Mouse (Mus musculus) heart, embryonic 14.5 days (tissue): Measurements from ENCODE around the gene BC049715. TPM values are rescaled to one million over a fixed set of nuclear protein-coding genes. Genes with fewer than 3 reads are reported as not detected.

Experiments used
- ATAC-seq: fragments of 200-750 bp; cut with Nextera tagmentation; 2 replicates; pipeline ENCODE4 v1.8.0; 2017; ENCODE audit warnings: low read depth, moderate TSS enrichment; ENCODE audit not compliant: insufficient number of reproducible peaks, insufficient read depth, low FRiP score
- H3K27ac ChIP-seq, 2 experiments: fragments of 200-500 bp in 1 of 2; fragments of 300-500 bp in 1 of 2; sonication (generic) in 1 of 2; replicated peaks in 1 of 2; 2 replicates each; pipeline ENCODE4 v1.5.1; 2012 to 2014; ENCODE audit warnings: low read depth in 2 of 2, low read length in 2 of 2, control low read depth in 1 of 2, mild to moderate bottlenecking in 1 of 2, mixed read lengths in 1 of 2; ENCODE audit not compliant: control insufficient read depth in 1 of 2, insufficient read depth in 1 of 2
- H3K27me3 ChIP-seq: fragments of 300-500 bp; sonication (generic); 2 replicates; pipeline ENCODE4 v1.6.1; 2014; ENCODE audit warnings: mild to moderate bottlenecking, low read length, control low read depth; ENCODE audit not compliant: control insufficient read depth, insufficient read depth
- H3K36me3 ChIP-seq: fragments of 300-500 bp; sonication (generic); 2 replicates; pipeline ENCODE4 v1.6.1; 2014; ENCODE audit warnings: mild to moderate bottlenecking, control low read depth, low read length, mixed read lengths; ENCODE audit not compliant: control insufficient read depth, insufficient read depth
- H3K4me1 ChIP-seq, 2 experiments: fragments of 200-500 bp in 1 of 2; fragments of 300-500 bp in 1 of 2; sonication (generic) in 1 of 2; 2 replicates each; pipeline ENCODE4 v1.6.1; 2012 to 2014; ENCODE audit warnings: low read length in 2 of 2, control low read depth in 1 of 2, mixed read lengths in 1 of 2; ENCODE audit not compliant: control insufficient read depth in 2 of 2, insufficient read depth in 2 of 2
- H3K4me2 ChIP-seq: fragments of 300-500 bp; sonication (generic); 2 replicates; pipeline ENCODE4 v1.6.1; 2014; ENCODE audit warnings: mild to moderate bottlenecking, low read length
- H3K4me3 ChIP-seq, 2 experiments: fragments of 200-500 bp in 1 of 2; fragments of 300-500 bp in 1 of 2; sonication (generic) in 1 of 2; 2 replicates each; pipeline ENCODE4 v1.5.1; 2012 to 2014; ENCODE audit warnings: low read length in 2 of 2, mild to moderate bottlenecking in 2 of 2, control low read depth in 1 of 2, low read depth in 1 of 2, moderate library complexity in 1 of 2; ENCODE audit not compliant: control insufficient read depth in 1 of 2, insufficient read depth in 1 of 2
- H3K9ac ChIP-seq: fragments of 300-500 bp; sonication (generic); 2 replicates; pipeline ENCODE4 v1.6.1; 2014; ENCODE audit warnings: mild to moderate bottlenecking, low read length
- H3K9me3 ChIP-seq: fragments of 300-500 bp; sonication (generic); 2 replicates; pipeline ENCODE4 v1.6.1; 2016; ENCODE audit warnings: low read length, control low read depth; ENCODE audit not compliant: control insufficient read depth
- WGBS: fragments of 180-500 bp; shearing (Covaris S2); extraction: QIAGEN DNeasy Blood & Tissue Kit; methylation state at CpG from one replicate; pipeline ENCODE4 v1.1.7; 2014; 5-methylcytosine and 5-hydroxymethylcytosine counted together
- polyA plus RNA-seq: library from polyadenylated mRNA; unstranded; fragments of >200 nt; fragmentation: Nextera tagmentation; extraction: Ambion mirVana; gene quantifications from 2 replicates; pipeline ENCODE4 v1.2.1, GENCODE M21; 2014

Gene BC049715
- polyA plus RNA-seq, 1 experiment from 2014 or later: 2.3 TPM

DNA sequence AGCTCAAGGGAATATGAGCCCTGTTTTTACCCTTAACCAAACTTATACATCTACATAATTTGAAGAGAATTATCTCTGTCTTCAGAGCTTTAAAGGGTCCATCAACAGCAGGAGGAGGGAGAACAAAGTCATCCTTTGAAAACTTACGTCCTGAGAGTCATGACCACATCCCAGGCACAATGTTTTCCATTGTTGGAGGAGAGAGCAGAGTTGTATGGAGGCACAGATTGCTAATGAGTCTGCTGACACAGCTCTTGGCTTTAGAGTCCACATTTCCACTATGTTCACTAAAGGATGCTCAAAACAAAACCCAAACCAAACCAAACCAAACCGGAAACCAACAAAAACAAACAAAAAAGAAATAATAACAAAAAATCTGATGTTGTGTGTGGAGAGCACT lies 17.5 kb downstream of the BC049715 start:
- Histone ChIP-seq H3K9ac (no peak overlapping the region), H3K4me3 (no peak overlapping the region), H3K4me1 (no peaks in the 10 kb centered on the region), H3K27me3 (no peaks in the 10 kb centered on the region), H3K9me3 (no peaks in the 10 kb centered on the region), H3K27ac (no peak overlapping the region), H3K4me2 (no peak overlapping the region), H3K36me3 (peaks cover 16% of the 10 kb centered on the region; the same call in 1 of the 2 replicates)
- ATAC-seq: no peak
- 63% methylated on average over 2 of the region's 2 CpGs for WGBS

DNA sequence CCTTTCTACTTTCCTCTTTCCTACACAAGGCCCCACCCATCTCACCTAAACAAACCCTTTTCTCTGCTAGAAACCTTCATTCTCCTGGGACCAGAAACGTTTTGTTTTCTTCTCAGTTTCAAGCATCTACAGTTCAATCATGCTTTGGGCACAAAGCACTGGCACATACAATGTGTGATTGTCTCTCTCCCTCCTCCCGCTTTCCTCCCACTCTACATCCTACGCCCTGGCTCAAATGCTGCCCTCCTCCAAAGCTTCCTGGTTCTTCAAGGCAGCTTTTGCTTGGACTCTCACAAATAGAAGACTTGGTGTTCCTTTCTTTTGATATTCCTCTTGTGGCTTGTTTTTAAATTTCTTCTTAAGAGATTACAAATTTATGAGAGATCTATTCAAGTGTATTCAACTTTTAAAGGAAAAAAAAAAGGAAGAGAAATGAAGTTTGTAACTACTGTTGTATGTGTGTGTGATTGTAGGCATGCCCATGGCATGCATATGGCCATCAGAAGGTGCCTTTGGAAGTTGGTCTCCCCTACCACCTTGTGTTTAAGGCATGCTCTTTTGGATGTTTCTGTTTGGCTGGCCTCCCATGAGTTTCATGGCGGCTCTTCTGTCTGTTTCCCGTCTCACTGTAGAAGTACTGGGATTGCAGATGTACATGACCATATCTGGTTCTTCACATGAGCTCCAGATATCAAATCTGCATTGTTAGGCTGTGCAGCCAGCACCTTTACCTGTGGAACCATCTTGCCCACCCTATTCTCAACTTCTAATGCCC lies 18.5 kb downstream of the BC049715 start:
- Histone ChIP-seq H3K27me3 (no peaks in the 10 kb centered on the region), H3K9me3 (no peaks in the 10 kb centered on the region), H3K4me3 (no peak overlapping the region), H3K9ac (no peak overlapping the region), H3K36me3 (peaks cover 23% of the 10 kb centered on the region; the same call in 1 of the 2 replicates), H3K4me2 (no peak overlapping the region), H3K4me1 (no peaks in the 10 kb centered on the region), H3K27ac (no peak overlapping the region)
- no peak for ATAC-seq
- 71% methylated on average over 5 of the region's 5 CpGs for WGBS

DNA sequence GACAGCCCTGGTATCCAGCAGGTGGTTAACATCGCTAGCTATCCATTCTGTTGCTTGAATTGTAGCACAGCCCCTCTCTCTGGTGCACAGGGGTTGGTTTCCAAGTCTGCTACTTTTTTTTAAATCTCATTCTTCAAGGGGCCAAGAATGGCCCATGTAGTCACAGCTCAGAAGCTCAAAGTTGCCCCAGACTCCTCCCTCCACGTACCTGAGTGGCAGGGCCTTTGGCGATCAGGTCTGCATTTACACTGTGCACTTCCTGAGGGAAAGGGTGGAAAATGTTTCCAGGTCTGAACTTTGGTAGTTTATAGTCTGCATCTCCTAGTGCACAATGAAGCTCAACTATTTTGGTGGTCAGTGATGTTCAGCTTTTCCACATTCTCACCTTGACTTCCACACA lies 19.8 kb downstream of the BC049715 start:
- Histone ChIP-seq H3K9me3 (no peaks in the 10 kb centered on the region), H3K27ac (no peak overlapping the region), H3K4me3 (no peak overlapping the region), H3K27me3 (no peaks in the 10 kb centered on the region), H3K4me1 (no peaks in the 10 kb centered on the region), H3K4me2 (no peak overlapping the region), H3K9ac (no peak overlapping the region), H3K36me3 (peaks cover 23% of the 10 kb centered on the region; the same call in 1 of the 2 replicates)
- 83% methylated on average over 3 of the region's 3 CpGs for WGBS
- ATAC-seq: no peak

DNA sequence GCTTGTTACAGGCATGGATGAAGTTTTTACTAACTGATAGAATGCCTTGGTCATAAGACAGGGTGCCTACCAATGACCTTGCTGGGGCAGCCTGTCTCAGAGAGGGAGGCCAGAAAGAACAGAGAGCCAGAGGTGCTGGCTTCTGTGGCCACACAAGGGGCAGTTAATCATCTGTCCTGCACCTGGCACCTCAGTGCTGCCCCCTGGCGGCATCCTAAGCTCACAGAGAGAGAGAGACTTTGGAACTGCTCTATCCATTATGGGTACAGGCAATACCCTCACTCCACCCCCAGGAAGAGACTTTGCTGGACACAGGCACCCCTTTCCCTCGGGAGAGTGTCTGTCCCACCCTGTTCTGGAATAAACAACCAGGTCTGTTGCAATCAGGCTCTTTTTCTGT lies 20.4 kb downstream of the BC049715 start:
- H3K27ac ChIP-seq: no peak overlapping the region
- H3K9me3 ChIP-seq: no peaks in the 10 kb centered on the region
- ATAC-seq: no peak
- peaks cover 23% of the 10 kb centered on the region; the same call in 1 of the 2 replicates for H3K36me3 ChIP-seq
- H3K4me2 ChIP-seq: no peak overlapping the region
- H3K4me1 ChIP-seq: peaks cover 2% of the 10 kb centered on the region in 2 experiments; a peak in 1 of 4 replicates
- no peak overlapping the region for H3K4me3 ChIP-seq
- no peaks in the 10 kb centered on the region for H3K27me3 ChIP-seq
- 11% methylated on average over 2 of the region's 2 CpGs for WGBS
- no peak overlapping the region for H3K9ac ChIP-seq

DNA sequence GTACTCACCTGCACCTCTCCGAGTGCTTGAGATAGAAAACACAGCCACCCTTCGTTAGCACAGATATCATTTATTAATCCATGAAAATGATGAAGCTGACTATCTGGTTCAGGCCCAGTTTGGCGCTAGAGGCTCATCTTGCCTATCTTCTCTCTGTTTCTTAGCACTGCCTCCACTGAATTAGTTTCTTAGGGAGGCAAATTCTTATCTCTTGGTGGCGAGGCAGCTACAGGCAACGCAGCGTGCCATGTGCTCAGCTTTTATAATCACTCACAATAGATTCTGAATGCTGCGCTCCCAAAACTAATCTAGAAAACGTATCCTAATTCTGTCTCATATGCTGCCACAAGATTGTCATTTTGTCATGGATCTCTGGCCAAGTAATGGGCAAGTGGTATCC lies 21.0 kb downstream of the BC049715 start:
- peaks cover 2 to 3% of the 10 kb centered on the region in 2 experiments; a peak in 1 of 4 replicates for H3K4me1 ChIP-seq
- H3K9ac ChIP-seq: no peak overlapping the region
- no peaks in the 10 kb centered on the region for H3K9me3 ChIP-seq
- no peaks in the 10 kb centered on the region for H3K27me3 ChIP-seq
- H3K4me2 ChIP-seq: no peak overlapping the region
- no peak overlapping the region for H3K4me3 ChIP-seq
- H3K36me3 ChIP-seq: peaks cover 23% of the 10 kb centered on the region; the same call in 1 of the 2 replicates
- no peak for ATAC-seq
- no peak overlapping the region for H3K27ac ChIP-seq
- WGBS: 83% methylated on average over 8 of the region's 8 CpGs

DNA sequence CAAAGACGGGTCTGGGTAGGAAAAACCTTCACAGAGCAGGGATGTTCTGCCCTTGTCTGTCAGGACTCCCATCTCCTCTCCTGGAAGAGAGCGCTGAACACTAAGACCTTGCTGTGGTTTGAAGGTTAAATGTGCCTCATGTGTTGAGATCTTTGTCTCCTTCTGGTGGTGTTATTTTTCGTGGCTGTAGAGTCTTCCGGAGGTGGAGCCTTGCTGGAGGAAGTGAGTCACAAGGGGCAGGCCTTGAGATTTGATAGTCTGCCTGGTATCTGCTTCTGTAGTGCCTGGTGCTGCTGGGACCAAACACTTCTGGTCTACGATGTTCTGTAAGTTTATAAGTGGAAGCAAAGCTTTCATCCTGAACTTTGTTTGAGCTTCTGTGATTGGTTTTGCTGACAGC lies 21.5 kb downstream of the BC049715 start:
- Histone ChIP-seq H3K4me3 (no peak overlapping the region), H3K36me3 (peaks cover 23% of the 10 kb centered on the region; the same call in 1 of the 2 replicates), H3K9ac (no peak overlapping the region), H3K9me3 (no peaks in the 10 kb centered on the region), H3K4me2 (no peak overlapping the region), H3K27ac (no peak overlapping the region), H3K4me1 (peaks cover 2 to 3% of the 10 kb centered on the region in 2 experiments; a peak in 1 of 4 replicates), H3K27me3 (no peaks in the 10 kb centered on the region)
- WGBS: 81% methylated on average over 5 of the region's 5 CpGs
- ATAC-seq: no peak

DNA sequence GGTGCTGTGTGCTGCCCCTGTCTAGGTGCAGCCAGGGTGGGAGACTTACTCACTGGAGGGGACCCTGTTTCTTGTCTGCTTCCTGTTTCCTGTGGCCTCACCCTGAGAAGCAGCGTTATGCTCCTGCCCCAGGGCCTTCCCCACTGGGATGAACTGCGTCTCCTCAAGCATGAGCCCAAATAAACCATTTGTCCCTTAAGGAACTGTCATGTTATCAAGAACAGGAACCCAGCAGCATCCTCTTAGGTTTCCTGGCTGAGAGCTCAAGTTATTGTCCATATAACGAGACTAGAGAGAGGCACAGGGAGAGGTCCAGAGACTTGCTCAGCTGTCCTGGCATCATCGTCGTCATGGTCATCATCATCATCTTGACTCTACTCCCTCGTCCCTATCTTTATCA lies 22.8 kb downstream of the BC049715 start:
- H3K4me2 ChIP-seq: no peak overlapping the region
- no peak for ATAC-seq
- 68% methylated on average over 6 of the region's 6 CpGs for WGBS
- peak overlapping the region in 1 of 2 experiments; percentile 37; a peak in 1 of 4 replicates for H3K27ac ChIP-seq
- no peaks in the 10 kb centered on the region for H3K9me3 ChIP-seq
- H3K9ac ChIP-seq: no peak overlapping the region
- peaks cover 2 to 7% of the 10 kb centered on the region in 2 experiments; a peak in 2 of 4 replicates for H3K4me1 ChIP-seq
- no peaks in the 10 kb centered on the region for H3K27me3 ChIP-seq
- H3K4me3 ChIP-seq: no peak overlapping the region
- peaks cover 23% of the 10 kb centered on the region; the same call in 1 of the 2 replicates for H3K36me3 ChIP-seq
